Mouse (Mus musculus): ENCODE results near the gene Zfp790. TPM values are rescaled to one million over a fixed set of nuclear protein-coding genes. Genes with fewer than 3 reads are reported as not detected.
A peak's percentile ranks its signal among the peaks of the same experiment; 100 is the strongest.
"Not testable (repeated sequence)": the region's sequence is repeated elsewhere in the genome, so short reads cannot be mapped to it uniquely, and the experiment has no call there.

The Zfp790 gene
- total and polyA plus RNA-seq, 2 experiments from 2014 or later = 2.4 to 9.3 TPM

- DNase-seq (ENCODE audit: low spot score) = peak; percentile 93
- 2% methylated on average over 32 of the region's 32 CpGs for WGBS
- H3K9ac ChIP-seq (replicated peaks; ENCODE audit: low read depth, low read length) = peak within 1 kb of the TSS; percentile 53
- 0 out of 2 replicates have a peak, but pooled peaks cover 5% of the 10 kb centered on the region for H3K4me1 ChIP-seq (ENCODE audit: control insufficient read depth, insufficient read depth)
- no peak for TF ChIP-seq CTCF (IDR thresholded peaks at IDR 0.05; ENCODE audit: low read depth)
- no peak for TF ChIP-seq EP300 (IDR thresholded peaks at IDR 0.05; ENCODE audit: low read depth)
- ATAC-seq (ENCODE audit: insufficient read depth, low read depth) = peak; percentile 97
- H3K27me3 ChIP-seq (ENCODE audit: control insufficient read depth, insufficient read depth, low read length) = no peaks in the 10 kb centered on the region
- peak within 1 kb of the TSS; percentile 87 for H3K4me2 ChIP-seq (ENCODE audit: low read depth, low read length)
- 0 out of 2 replicates have a peak, but pooled peaks cover 6% of the 10 kb centered on the region for H3K36me3 ChIP-seq (replicated peaks; ENCODE audit: control insufficient read depth, insufficient read depth, low read length)
- H3K9me3 ChIP-seq (replicated peaks; ENCODE audit: control insufficient read depth, low read length) = 0 out of 2 replicates have a peak, but pooled peaks cover 4% of the 10 kb centered on the region
- H3K27ac ChIP-seq (ENCODE audit: low read depth) = no peak within 1 kb of the TSS
- peak within 1 kb of the TSS; percentile 58 for H3K4me3 ChIP-seq (ENCODE audit: low read depth, low read length)
These were observed 43.9 kb downstream of the Zfp790 start, which contains the start of gene Zfp420 for GRCm38 (mm10) chr7:29859532-29860517. Zfp420 (plus strand) TSS chr7:29859979.

- no peak overlapping the region for H3K4me2 ChIP-seq (ENCODE audit: low read depth, low read length)
- TF ChIP-seq CTCF (IDR thresholded peaks at IDR 0.05; ENCODE audit: low read depth) = 0 out of 2 replicates have a peak, but pooled peaks have one; percentile 20
- TF ChIP-seq EP300 (IDR thresholded peaks at IDR 0.05; ENCODE audit: low read depth) = no peak
- H3K36me3 ChIP-seq (replicated peaks; ENCODE audit: control insufficient read depth, insufficient read depth, low read length) = 0 out of 2 replicates have a peak, but pooled peaks cover 6% of the 10 kb centered on the region
- DNase-seq (ENCODE audit: low spot score) (no peak), ATAC-seq (ENCODE audit: insufficient read depth, low read depth) (no peak)
- WGBS = 90% methylated on average over 7 of the region's 7 CpGs
- no peak overlapping the region for H3K27ac ChIP-seq (ENCODE audit: low read depth)
- H3K4me3 ChIP-seq (ENCODE audit: low read depth, low read length) = no peak overlapping the region
- no peaks in the 10 kb centered on the region for H3K27me3 ChIP-seq (ENCODE audit: control insufficient read depth, insufficient read depth, low read length)
- H3K9ac ChIP-seq (replicated peaks; ENCODE audit: low read depth, low read length) = no peak overlapping the region
- 0 out of 2 replicates have a peak, but pooled peaks cover 4% of the 10 kb centered on the region for H3K9me3 ChIP-seq (replicated peaks; ENCODE audit: control insufficient read depth, low read length)
- 0 out of 2 replicates have a peak, but pooled peaks cover 5% of the 10 kb centered on the region for H3K4me1 ChIP-seq (ENCODE audit: control insufficient read depth, insufficient read depth)
These were observed 45.7 kb downstream of the Zfp790 start for GRCm38 (mm10) chr7:29861660-29862059.

GRCm38 (mm10) chr7:29874256-29874655 is 58.3 kb downstream of the Zfp790 start:
- Histone ChIP-seq H3K4me3 (ENCODE audit: low read depth, low read length) (no peak overlapping the region), H3K4me1 (ENCODE audit: control insufficient read depth, insufficient read depth) (no peaks in the 10 kb centered on the region), H3K27me3 (ENCODE audit: control insufficient read depth, insufficient read depth, low read length) (no peaks in the 10 kb centered on the region), H3K27ac (ENCODE audit: low read depth) (no peak overlapping the region), H3K36me3 (replicated peaks; ENCODE audit: control insufficient read depth, insufficient read depth, low read length) (peaks cover 20% of the 10 kb centered on the region), H3K4me2 (ENCODE audit: low read depth, low read length) (no peak overlapping the region), H3K9ac (replicated peaks; ENCODE audit: low read depth, low read length) (no peak overlapping the region), H3K9me3 (replicated peaks; ENCODE audit: control insufficient read depth, low read length) (peaks cover 47% of the 10 kb centered on the region)
- DNase-seq (ENCODE audit: low spot score) = no peak
- no peak for TF ChIP-seq EP300 (IDR thresholded peaks at IDR 0.05; ENCODE audit: low read depth)
- 90% methylated on average over 10 of the region's 10 CpGs for WGBS
- no peak for ATAC-seq (ENCODE audit: insufficient read depth, low read depth)

- H3K4me3 ChIP-seq (ENCODE audit: low read depth, low read length); H3K4me1 ChIP-seq (ENCODE audit: control insufficient read depth, insufficient read depth); H3K27me3 ChIP-seq (ENCODE audit: control insufficient read depth, insufficient read depth, low read length); ATAC-seq (ENCODE audit: insufficient read depth, low read depth); DNase-seq (ENCODE audit: low spot score); H3K9ac ChIP-seq (replicated peaks; ENCODE audit: low read depth, low read length); H3K4me2 ChIP-seq (ENCODE audit: low read depth, low read length); H3K27ac ChIP-seq (ENCODE audit: low read depth): not testable (repeated sequence)
- Histone ChIP-seq H3K9me3 (replicated peaks; ENCODE audit: control insufficient read depth, low read length) (peaks cover 27% of the 10 kb centered on the region), H3K36me3 (replicated peaks; ENCODE audit: control insufficient read depth, insufficient read depth, low read length) (peaks cover 20% of the 10 kb centered on the region)
- WGBS = 92% methylated on average over 9 of the region's 9 CpGs
These were observed 61.6 kb downstream of the Zfp790 start for GRCm38 (mm10) chr7:29877561-29877960.

GRCm38 (mm10) chr7:29880056-29880455 is 64.1 kb downstream of the Zfp790 start:
- 75% methylated on average over 7 of the region's 7 CpGs for WGBS
- no peak overlapping the region for H3K4me3 ChIP-seq (ENCODE audit: low read depth, low read length)
- no peak for TF ChIP-seq CTCF (IDR thresholded peaks at IDR 0.05; ENCODE audit: low read depth)
- DNase-seq (ENCODE audit: low spot score) (no peak), ATAC-seq (ENCODE audit: insufficient read depth, low read depth) (no peak)
- peaks cover 9% of the 10 kb centered on the region for H3K36me3 ChIP-seq (replicated peaks; ENCODE audit: control insufficient read depth, insufficient read depth, low read length)
- H3K9me3 ChIP-seq (replicated peaks; ENCODE audit: control insufficient read depth, low read length) = peaks cover 9% of the 10 kb centered on the region
- no peaks in the 10 kb centered on the region for H3K4me1 ChIP-seq (ENCODE audit: control insufficient read depth, insufficient read depth)
- no peaks in the 10 kb centered on the region for H3K27me3 ChIP-seq (ENCODE audit: control insufficient read depth, insufficient read depth, low read length)
- no peak overlapping the region for H3K4me2 ChIP-seq (ENCODE audit: low read depth, low read length)
- H3K27ac ChIP-seq (ENCODE audit: low read depth) = no peak overlapping the region
- H3K9ac ChIP-seq (replicated peaks; ENCODE audit: low read depth, low read length) = no peak overlapping the region

MicroRNAs within 50 kb of the gene (microRNA counts, 519-probe panel; counts per million panel counts)
- not detected for microRNA mmu-miR-1964

Small RNA genes lying within 50 kb of the gene (microRNA-seq; reads per million reads assigned to microRNA genes)
- gene Mir1964 = 1.4 reads per million

Other genes with a start within 250 kb of the Zfp790 start
- not detected in 2 replicates for gene Catsperg2, start 89.1 kb upstream of the Zfp790 start, total RNA-seq (2014; rRNA removed; ENCODE audit: low replicate concordance)
- gene Catsperg2, start 89.1 kb upstream of the Zfp790 start, polyA plus RNA-seq (2015; fragmentation: Nextera tagmentation; extraction: Ambion mirVana) = not detected in 2 replicates
- gene Zfp84, start 47.6 kb upstream of the Zfp790 start, total RNA-seq (2014; rRNA removed; ENCODE audit: low replicate concordance) = 5.3 and 7.4 TPM in 2 replicates
- 6.0 and 6.1 TPM in 2 replicates for gene Zfp84, start 47.6 kb upstream of the Zfp790 start, polyA plus RNA-seq (2015; fragmentation: Nextera tagmentation; extraction: Ambion mirVana)
- 4.6 and 5.6 TPM in 2 replicates for gene Zfp30, start 32.1 kb upstream of the Zfp790 start, total RNA-seq (2014; rRNA removed; ENCODE audit: low replicate concordance)
- gene Zfp30, start 32.1 kb upstream of the Zfp790 start, polyA plus RNA-seq (2015; fragmentation: Nextera tagmentation; extraction: Ambion mirVana) = 8.1 and 8.4 TPM in 2 replicates
- 2.7 TPM in 1 of 2 replicates, not detected in the other for gene Zfp940, start 37.6 kb downstream of the Zfp790 start, total RNA-seq (2014; rRNA removed; ENCODE audit: low replicate concordance)
- gene Zfp940, start 37.6 kb downstream of the Zfp790 start, polyA plus RNA-seq (2015; fragmentation: Nextera tagmentation; extraction: Ambion mirVana) = 0.55 and 0.56 TPM in 2 replicates
- gene Zfp420, start 43.9 kb downstream of the Zfp790 start, total RNA-seq (2014; rRNA removed; ENCODE audit: low replicate concordance) = 0.70 and 0.80 TPM in 2 replicates
- gene Zfp420, start 43.9 kb downstream of the Zfp790 start, polyA plus RNA-seq (2015; fragmentation: Nextera tagmentation; extraction: Ambion mirVana) = 2.2 and 2.5 TPM in 2 replicates
- 7.5 and 12.8 TPM in 2 replicates for gene Zfp27, start 90.5 kb downstream of the Zfp790 start, total RNA-seq (2014; rRNA removed; ENCODE audit: low replicate concordance)
- 6.5 and 7.7 TPM in 2 replicates for gene Zfp27, start 90.5 kb downstream of the Zfp790 start, polyA plus RNA-seq (2015; fragmentation: Nextera tagmentation; extraction: Ambion mirVana)
- 2.5 and 5.3 TPM in 2 replicates for gene Zfp383, start 92.1 kb downstream of the Zfp790 start, total RNA-seq (2014; rRNA removed; ENCODE audit: low replicate concordance)
- 2.5 and 3.0 TPM in 2 replicates for gene Zfp383, start 92.1 kb downstream of the Zfp790 start, polyA plus RNA-seq (2015; fragmentation: Nextera tagmentation; extraction: Ambion mirVana)
- gene Zfp74, start 138.0 kb downstream of the Zfp790 start, total RNA-seq (2014; rRNA removed; ENCODE audit: low replicate concordance) = 2.0 and 3.2 TPM in 2 replicates
- gene Zfp74, start 138.0 kb downstream of the Zfp790 start, polyA plus RNA-seq (2015; fragmentation: Nextera tagmentation; extraction: Ambion mirVana) = 5.4 and 5.5 TPM in 2 replicates
- 38.3 and 39.3 TPM in 2 replicates for gene Zfp568, start 167.8 kb downstream of the Zfp790 start, total RNA-seq (2014; rRNA removed; ENCODE audit: low replicate concordance)
- gene Zfp568, start 167.8 kb downstream of the Zfp790 start, polyA plus RNA-seq (2015; fragmentation: Nextera tagmentation; extraction: Ambion mirVana) = 9.5 and 13.6 TPM in 2 replicates
- 5.7 and 6.0 TPM in 2 replicates for gene Zfp14, start 235.3 kb downstream of the Zfp790 start, total RNA-seq (2014; rRNA removed; ENCODE audit: low replicate concordance)
- gene Zfp14, start 235.3 kb downstream of the Zfp790 start, polyA plus RNA-seq (2015; fragmentation: Nextera tagmentation; extraction: Ambion mirVana) = 2.2 and 2.6 TPM in 2 replicates

Data from heart, postnatal 0 days (tissue).